Mouse (Mus musculus) cerebellum, adult 2 months (tissue): Measurements from ENCODE around the gene Synpr.

Source experiments
- CTCF ChIP-seq: fragments of 200-500 bp; IDR thresholded peaks from 2 replicates; pipeline ENCODE4 v1.5.1; 2011; ENCODE audit warnings: low read depth, mild to moderate bottlenecking, control low read depth, low read length, moderate library complexity, borderline replicate concordance; ENCODE audit not compliant: insufficient read depth
- POLR2A ChIP-seq: fragments of 200-500 bp; IDR thresholded peaks from 2 replicates; pipeline ENCODE4 v1.6.1; 2011; ENCODE audit warnings: low read length, control low read depth, borderline replicate concordance; ENCODE audit not compliant: insufficient read depth

DNA sequence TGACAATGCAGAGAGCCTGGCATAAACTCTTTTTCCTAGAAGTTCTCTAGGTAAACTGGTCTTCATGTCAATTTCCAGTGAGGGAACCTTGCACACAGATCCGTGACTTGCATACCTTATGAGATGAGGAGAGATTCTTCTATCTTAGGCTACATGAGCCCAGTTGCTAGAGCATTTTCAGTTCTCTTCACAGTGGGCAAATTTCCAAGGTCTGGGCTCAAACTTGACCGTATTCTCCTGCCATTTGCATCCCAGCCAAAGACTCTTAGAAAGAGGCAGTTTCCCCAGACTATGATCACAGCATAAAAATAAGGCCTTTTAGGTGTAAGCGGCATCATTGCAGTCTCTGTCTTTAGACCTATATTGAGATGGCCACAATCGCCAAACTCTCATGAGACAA lies 270.1 kb downstream of the Synpr start:
- TF ChIP-seq CTCF (no peak), POLR2A (no peak)
